Mouse (Mus musculus): Measurements from ENCODE around the gene Olfr1116. TPM values are rescaled to one million over a fixed set of nuclear protein-coding genes. Genes with fewer than 3 reads are reported as not detected.

The Olfr1116 gene
- total RNA-seq (2023), result not detected

GRCm38 (mm10) chr2:87267234-87267633, at the start of gene Olfr1116:
Gene Olfr1116, plus strand, starts transcription at chr2:87267534.

GRCm38 (mm10) chr2:87247713-87248112, 19.6 kb upstream of the Olfr1116 start, which contains the start of gene Olfr1115:
Gene Olfr1115, plus strand, starts transcription at chr2:87248013.

GRCm38 (mm10) chr2:87307281-87307680, 39.9 kb downstream of the Olfr1116 start, which contains the start of gene Olfr1118:
Gene Olfr1118, plus strand, starts transcription at chr2:87307581.

Other genes with a start within 250 kb of the Olfr1116 start
- not detected for gene Olfr1104, start 240.5 kb upstream of the Olfr1116 start, total RNA-seq (2023)
- gene Olfr1105, start 231.0 kb upstream of the Olfr1116 start, total RNA-seq (2023), result not detected
- gene Olfr1106, start 215.3 kb upstream of the Olfr1116 start, total RNA-seq (2023), result not detected
- gene Olfr1107, start 191.7 kb upstream of the Olfr1116 start, total RNA-seq (2023), result not detected
- not detected for gene Olfr1109, start 171.5 kb upstream of the Olfr1116 start, total RNA-seq (2023)
- gene Olfr259, start 153.0 kb upstream of the Olfr1116 start, total RNA-seq (2023), result not detected
- gene Olfr1110, start 127.2 kb upstream of the Olfr1116 start, total RNA-seq (2023), result not detected
- gene Olfr1111, start 114.9 kb upstream of the Olfr1116 start, total RNA-seq (2023), result not detected
- not detected for gene Olfr1112, start 79.7 kb upstream of the Olfr1116 start, total RNA-seq (2023)
- gene Olfr1113, start 58.6 kb upstream of the Olfr1116 start, total RNA-seq (2023), result not detected
- gene Olfr1115, start 19.5 kb upstream of the Olfr1116 start, total RNA-seq (2023), result not detected
- not detected for gene Olfr1118, start 40.0 kb downstream of the Olfr1116 start, total RNA-seq (2023)
- gene Olfr1120, start 87.3 kb downstream of the Olfr1116 start, total RNA-seq (2023), result not detected
- not detected for gene Olfr1121, start 102.4 kb downstream of the Olfr1116 start, total RNA-seq (2023)
- gene Olfr1122, start 118.3 kb downstream of the Olfr1116 start, total RNA-seq (2023), result under 1 TPM; 0.15 to 0.18 TPM
- gene Olfr1123, start 149.1 kb downstream of the Olfr1116 start, total RNA-seq (2023), result not detected
- not detected for gene Olfr1124, start 162.7 kb downstream of the Olfr1116 start, total RNA-seq (2023)
- gene Olfr1126, start 186.4 kb downstream of the Olfr1116 start, total RNA-seq (2023), result not detected
- not detected for gene Pramel7, start 229.6 kb downstream of the Olfr1116 start, total RNA-seq (2023)
- not detected for gene Pramel6, start 239.0 kb downstream of the Olfr1116 start, total RNA-seq (2023)